Mouse (Mus musculus): ENCODE data around the gene Cbx1. TPM values are rescaled to one million over a fixed set of nuclear protein-coding genes. Genes with fewer than 3 reads are reported as not detected.

The Cbx1 gene
- polyA plus RNA-seq, 2 experiments: 87.8 to 98.9 TPM

DNA sequence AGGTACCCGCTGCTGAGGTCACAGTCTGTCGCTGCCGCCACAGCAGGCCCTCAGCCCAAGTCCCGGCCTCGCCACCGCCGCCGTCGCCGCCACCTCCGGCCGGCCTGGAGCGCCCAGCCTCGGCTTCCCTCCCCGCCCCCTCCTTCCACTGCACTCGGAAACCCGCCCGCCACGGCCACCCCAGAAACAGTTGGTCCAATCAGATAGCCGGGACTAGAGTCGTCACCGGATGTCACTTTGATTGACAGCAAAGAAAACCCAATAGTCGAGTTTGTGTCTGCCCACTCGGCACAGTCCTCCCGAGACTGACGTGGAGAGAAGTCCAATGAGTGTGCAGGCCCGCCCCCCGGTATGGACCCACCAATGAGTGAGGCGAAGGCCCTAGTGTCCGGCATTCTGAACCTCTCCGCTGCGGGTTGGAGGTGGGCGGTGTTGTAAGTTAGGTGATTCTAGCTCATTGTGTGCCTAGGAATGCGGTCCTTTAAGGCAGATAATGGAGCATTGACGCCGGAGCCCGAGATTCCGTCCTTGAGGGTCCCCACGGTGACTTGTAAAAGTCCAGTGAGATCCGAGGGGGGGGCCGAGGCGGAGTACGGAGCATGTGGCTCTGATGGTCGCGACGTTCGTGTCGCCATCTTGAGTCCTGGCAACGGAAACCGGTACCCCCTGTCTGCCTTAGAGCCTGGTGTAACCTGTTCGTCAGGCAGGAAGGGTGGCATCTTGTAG, 41.0 kb downstream of the Cbx1 start, which contains the start of gene Nfe2l1:
Gene Nfe2l1 (minus strand): TSS at position 156 of the 726 bp plus-strand sequence.
- ATAC-seq (ENCODE audit: low FRiP score, low read depth) (peak; percentile 99), DNase-seq (ENCODE audit: low spot score) (peak; percentile 100)
- Histone ChIP-seq H3K4me3 (replicated peaks; ENCODE audit: low read length) (peak within 1 kb of the TSS; percentile 89), H3K4me1 (ENCODE audit: control insufficient read depth, insufficient read depth, low read length) (peaks cover 31% of the 10 kb centered on the region; the same call in 1 of the 2 replicates), H3K36me3 (ENCODE audit: control insufficient read depth, insufficient read depth, low read length) (peaks cover 17% of the 10 kb centered on the region), H3K9me3 (ENCODE audit: control insufficient read depth, low read length) (no peaks in the 10 kb centered on the region), H3K27me3 (ENCODE audit: control insufficient read depth, insufficient read depth, low read length) (no peaks in the 10 kb centered on the region), H3K27ac (replicated peaks; ENCODE audit: low read depth, low read length) (peak within 1 kb of the TSS; percentile 95), H3K9ac (ENCODE audit: low read depth, low read length, severe bottlenecking) (peak within 1 kb of the TSS; percentile 85), H3K4me2 (replicated peaks; ENCODE audit: low read depth, low read length, severe bottlenecking) (peak within 1 kb of the TSS; percentile 66)
- peak; percentile 82 for TF ChIP-seq POLR2A (IDR thresholded peaks at IDR 0.05; ENCODE audit: borderline replicate concordance, extremely low read depth, insufficient read depth, insufficient read length)
- under 1% methylated on average over 51 of the region's 51 CpGs for WGBS

DNA sequence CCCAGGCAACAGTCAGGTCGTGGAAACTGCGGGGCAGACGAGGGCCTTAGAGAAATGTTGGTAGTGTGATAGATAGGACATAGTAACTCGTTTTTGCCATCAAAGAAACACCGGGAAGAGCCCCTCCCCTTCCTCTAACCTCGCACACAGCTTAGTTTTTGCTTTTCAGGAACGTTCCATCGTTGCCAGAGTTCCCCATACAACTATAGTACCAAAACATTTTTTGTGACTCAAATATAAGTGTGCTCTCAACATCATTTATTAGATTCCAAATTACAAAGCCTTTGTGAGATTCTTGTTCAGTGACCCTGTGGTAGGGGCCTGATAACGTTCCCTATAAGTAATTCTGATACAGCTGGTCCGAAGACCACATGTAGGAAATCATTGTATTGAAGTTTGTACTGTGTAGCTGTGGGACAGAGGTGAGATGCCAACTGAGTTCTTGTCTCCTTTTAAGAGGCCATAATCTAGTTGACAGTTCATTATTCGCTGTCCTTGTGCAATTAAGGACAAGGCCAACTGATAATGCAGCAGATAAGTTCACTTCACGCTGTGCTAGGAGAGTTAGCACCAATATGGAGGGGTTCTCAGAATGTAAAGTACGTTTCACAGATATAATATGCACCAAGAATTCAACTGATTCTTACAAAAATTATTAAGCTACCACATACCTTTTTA, 41.8 kb downstream of the Cbx1 start:
- peak overlapping the region; percentile 76 for H3K9ac ChIP-seq (ENCODE audit: low read depth, low read length, severe bottlenecking)
- H3K27ac ChIP-seq (replicated peaks; ENCODE audit: low read depth, low read length): peak overlapping the region; percentile 93
- H3K4me3 ChIP-seq (replicated peaks; ENCODE audit: low read length): peak overlapping the region; percentile 89
- ATAC-seq (ENCODE audit: low FRiP score, low read depth): no peak
- H3K36me3 ChIP-seq (ENCODE audit: control insufficient read depth, insufficient read depth, low read length): peaks cover 15% of the 10 kb centered on the region
- H3K4me1 ChIP-seq (ENCODE audit: control insufficient read depth, insufficient read depth, low read length): peaks cover 25% of the 10 kb centered on the region; the same call in 1 of the 2 replicates
- H3K9me3 ChIP-seq (ENCODE audit: control insufficient read depth, low read length): no peaks in the 10 kb centered on the region
- no peak for DNase-seq (ENCODE audit: low spot score)
- H3K4me2 ChIP-seq (replicated peaks; ENCODE audit: low read depth, low read length, severe bottlenecking): peak overlapping the region; percentile 61
- TF ChIP-seq POLR2A (IDR thresholded peaks at IDR 0.05; ENCODE audit: borderline replicate concordance, extremely low read depth, insufficient read depth, insufficient read length): no peak
- 22% methylated on average over 13 of the region's 13 CpGs for WGBS
- H3K27me3 ChIP-seq (ENCODE audit: control insufficient read depth, insufficient read depth, low read length): no peaks in the 10 kb centered on the region

DNA sequence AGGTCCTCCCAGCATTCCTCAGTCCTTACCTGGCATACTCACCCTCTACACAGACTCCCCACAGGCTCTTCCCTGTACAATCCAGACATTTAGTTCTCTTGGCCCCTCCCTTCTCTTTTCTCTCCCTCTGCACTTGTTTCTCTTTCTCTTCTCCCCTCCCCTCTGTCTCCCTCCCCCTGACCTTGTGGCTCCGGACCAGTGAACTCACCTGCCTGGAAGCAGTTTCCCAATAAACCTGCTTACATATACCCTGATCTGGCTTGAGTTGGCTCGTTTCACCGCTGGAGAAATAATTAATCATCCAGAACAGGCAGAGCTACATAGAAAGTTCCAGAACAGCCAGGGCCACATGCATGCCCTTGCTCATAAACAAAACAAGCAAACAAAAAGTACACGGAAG, 42.6 kb downstream of the Cbx1 start:
- H3K27ac ChIP-seq (replicated peaks; ENCODE audit: low read depth, low read length): no peak overlapping the region
- no peaks in the 10 kb centered on the region for H3K9me3 ChIP-seq (ENCODE audit: control insufficient read depth, low read length)
- no peaks in the 10 kb centered on the region for H3K27me3 ChIP-seq (ENCODE audit: control insufficient read depth, insufficient read depth, low read length)
- H3K4me2 ChIP-seq (replicated peaks; ENCODE audit: low read depth, low read length, severe bottlenecking): no peak overlapping the region
- no peak for TF ChIP-seq POLR2A (IDR thresholded peaks at IDR 0.05; ENCODE audit: borderline replicate concordance, extremely low read depth, insufficient read depth, insufficient read length)
- DNase-seq (ENCODE audit: low spot score): no peak
- no peak for ATAC-seq (ENCODE audit: low FRiP score, low read depth)
- H3K9ac ChIP-seq (ENCODE audit: low read depth, low read length, severe bottlenecking): no peak overlapping the region
- WGBS: 66% methylated on average over 4 of the region's 4 CpGs
- H3K36me3 ChIP-seq (ENCODE audit: control insufficient read depth, insufficient read depth, low read length): peaks cover 13% of the 10 kb centered on the region
- no peak overlapping the region for H3K4me3 ChIP-seq (replicated peaks; ENCODE audit: low read length)
- H3K4me1 ChIP-seq (ENCODE audit: control insufficient read depth, insufficient read depth, low read length): peaks cover 25% of the 10 kb centered on the region; the same call in 1 of the 2 replicates

DNA sequence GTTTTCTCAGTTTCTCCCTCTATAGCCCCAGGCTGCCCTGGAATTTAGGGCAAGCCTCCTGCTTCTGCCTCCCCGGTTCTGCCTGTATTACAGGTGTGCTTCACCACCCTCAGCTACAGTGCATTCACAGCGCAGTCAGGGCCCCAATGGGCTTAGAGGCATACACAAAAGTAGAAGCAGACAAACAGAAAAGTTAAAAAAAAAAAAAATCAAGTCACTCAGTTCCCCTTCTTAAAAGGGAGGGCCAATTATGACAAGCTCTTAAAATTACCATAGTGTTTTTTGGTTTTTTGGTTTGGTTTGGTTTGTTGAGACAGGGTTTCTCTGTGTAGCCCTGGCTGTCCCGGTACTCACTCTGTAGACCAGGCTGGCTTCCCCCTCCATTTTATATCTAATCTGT, 43.6 kb downstream of the Cbx1 start:
- ATAC-seq (ENCODE audit: low FRiP score, low read depth): no peak

DNA sequence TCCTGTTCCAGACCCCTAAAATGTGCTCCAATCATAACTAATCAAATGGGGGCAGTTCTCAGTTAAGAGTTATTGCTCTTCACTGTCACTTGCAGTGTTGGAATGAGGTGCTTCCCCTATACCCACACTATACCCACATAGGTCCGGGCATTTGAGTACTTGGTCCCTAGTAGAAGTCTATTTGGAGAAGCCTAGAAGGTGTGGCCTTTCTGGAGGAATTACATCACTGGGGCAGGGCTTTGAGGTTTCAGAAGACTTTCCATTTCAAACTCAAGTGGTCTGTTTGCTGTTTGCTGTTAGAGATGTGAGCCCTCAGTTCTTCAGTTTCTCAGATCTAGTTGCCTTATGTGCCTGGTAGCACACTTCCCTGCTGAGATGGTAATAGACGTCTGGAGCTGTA, 44.0 kb downstream of the Cbx1 start:
- no peak for TF ChIP-seq POLR2A (IDR thresholded peaks at IDR 0.05; ENCODE audit: borderline replicate concordance, extremely low read depth, insufficient read depth, insufficient read length)
- 0 out of 2 replicates have a peak, but pooled peaks cover 10% of the 10 kb centered on the region for H3K4me1 ChIP-seq (ENCODE audit: control insufficient read depth, insufficient read depth, low read length)
- H3K9ac ChIP-seq (ENCODE audit: low read depth, low read length, severe bottlenecking): no peak overlapping the region
- no peak for ATAC-seq (ENCODE audit: low FRiP score, low read depth)
- 34% methylated on average over 2 of the region's 2 CpGs for WGBS
- H3K9me3 ChIP-seq (ENCODE audit: control insufficient read depth, low read length): no peaks in the 10 kb centered on the region
- no peaks in the 10 kb centered on the region for H3K27me3 ChIP-seq (ENCODE audit: control insufficient read depth, insufficient read depth, low read length)
- H3K27ac ChIP-seq (replicated peaks; ENCODE audit: low read depth, low read length): no peak overlapping the region
- H3K4me2 ChIP-seq (replicated peaks; ENCODE audit: low read depth, low read length, severe bottlenecking): no peak overlapping the region
- peaks cover 1% of the 10 kb centered on the region; the same call in 1 of the 2 replicates for H3K36me3 ChIP-seq (ENCODE audit: control insufficient read depth, insufficient read depth, low read length)
- H3K4me3 ChIP-seq (replicated peaks; ENCODE audit: low read length): no peak overlapping the region
- no peak for DNase-seq (ENCODE audit: low spot score)

More for the DNA sequence above, 43.6 kb downstream of the Cbx1 start:
- H3K4me1 ChIP-seq (ENCODE audit: control insufficient read depth, insufficient read depth, low read length): peaks cover 14% of the 10 kb centered on the region; the same call in 1 of the 2 replicates
- H3K4me2 ChIP-seq (replicated peaks; ENCODE audit: low read depth, low read length, severe bottlenecking): no peak overlapping the region
- no peak for DNase-seq (ENCODE audit: low spot score)
- TF ChIP-seq POLR2A (IDR thresholded peaks at IDR 0.05; ENCODE audit: borderline replicate concordance, extremely low read depth, insufficient read depth, insufficient read length): no peak
- peaks cover 5% of the 10 kb centered on the region for H3K36me3 ChIP-seq (ENCODE audit: control insufficient read depth, insufficient read depth, low read length)
- no peak overlapping the region for H3K27ac ChIP-seq (replicated peaks; ENCODE audit: low read depth, low read length)
- H3K9ac ChIP-seq (ENCODE audit: low read depth, low read length, severe bottlenecking): no peak overlapping the region
- H3K4me3 ChIP-seq (replicated peaks; ENCODE audit: low read length): no peak overlapping the region
- no peaks in the 10 kb centered on the region for H3K27me3 ChIP-seq (ENCODE audit: control insufficient read depth, insufficient read depth, low read length)
- no peaks in the 10 kb centered on the region for H3K9me3 ChIP-seq (ENCODE audit: control insufficient read depth, low read length)
- 81% methylated on average over 3 of the region's 3 CpGs for WGBS
